Mouse (Mus musculus) liver, adult 2 months (tissue): ENCODE measurements around the gene Muc3.
"Not testable (repeated sequence)": the region's sequence is repeated elsewhere in the genome, so short reads cannot be mapped to it uniquely, and the experiment has no call there.

ENCODE experiments used
- CTCF ChIP-seq: fragments of 200-500 bp; IDR thresholded peaks from 2 replicates; pipeline ENCODE4 v1.5.1; 2011; ENCODE audit warnings: low read depth, low read length, control low read depth
- POLR2A ChIP-seq: fragments of 200-500 bp; IDR thresholded peaks from 2 replicates; pipeline ENCODE4 v1.6.1; 2011; ENCODE audit warnings: low read length, control low read depth; ENCODE audit not compliant: insufficient read depth; ENCODE audit errors: extremely low read depth

GRCm38 (mm10) chr5:137117994-137118393 lies 31.1 kb downstream of the Muc3 start:
- TF ChIP-seq CTCF, POLR2A: not testable (repeated sequence)
